In the genomic region with DNA sequence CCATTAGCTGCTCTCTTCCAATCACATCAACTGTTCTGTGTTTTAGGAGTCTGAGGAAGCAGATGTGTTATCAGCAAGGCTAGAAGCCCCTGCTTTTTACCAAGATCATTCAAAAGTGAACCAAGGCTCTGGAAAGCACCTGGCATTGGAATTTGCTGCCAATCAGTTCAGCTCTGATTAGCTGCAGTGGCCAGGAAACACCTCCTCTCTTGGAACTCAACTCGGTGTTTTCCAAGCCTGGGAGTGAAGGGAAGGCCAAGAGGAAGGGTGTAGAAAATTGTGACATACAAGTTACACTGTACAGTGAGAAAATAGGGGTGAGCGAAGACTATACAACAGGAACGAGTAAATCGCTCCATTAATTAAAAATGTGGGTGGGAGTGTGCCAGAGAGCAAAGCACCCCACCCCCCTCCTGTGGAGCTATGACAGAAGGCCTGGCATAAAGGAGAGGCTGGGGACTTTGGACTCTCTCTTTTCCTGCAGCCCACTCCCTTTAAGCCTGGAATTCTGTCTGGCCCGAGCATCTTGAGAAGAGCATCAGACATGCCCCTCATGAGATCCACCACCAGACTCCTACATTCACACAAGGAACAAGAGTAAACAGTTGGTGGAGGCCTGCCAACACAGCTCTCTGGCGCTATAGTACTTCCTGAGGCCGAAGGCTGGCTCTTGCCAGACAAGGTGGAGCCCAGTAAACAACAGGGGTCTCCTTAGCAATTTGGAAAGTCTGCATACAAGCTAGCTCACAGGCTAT, we compare ENCODE assay signal across 9 mouse cellular contexts.
A peak's percentile ranks its signal among the peaks of the same experiment; 100 is the strongest.
DNase-seq lines count a peak whose midpoint lies in the region; ATAC-seq lines count a peak whose summit lies in the region.
"Had no signal": no experiment of that assay in that cellular context is flagged by ENCODE, and none has a peak within 500 bp of the region (broad histone marks: within the 10 kb centered on the region; RNA-seq: fewer than 3 reads in every experiment).

No protein-coding gene starts in this region.

- H3K27me3 ChIP-seq in forebrain, embryonic 14.5 days (replicated peaks; ENCODE audit: control insufficient read depth, insufficient read depth, low read length), result no peaks in the 10 kb centered on the region
- no peaks in the 10 kb centered on the region for H3K27me3 ChIP-seq in midbrain, embryonic 16.5 days (ENCODE audit: control insufficient read depth, insufficient read depth, low read depth, low read length)

- WGBS in forebrain, embryonic 14.5 days, result 32% methylated on average over 7 of the region's 7 CpGs
- WGBS in midbrain, embryonic 16.5 days, result 73% methylated on average over 7 of the region's 7 CpGs

- peaks cover 15% of the 10 kb centered on the region; the same call in 1 of the 2 replicates for H3K4me1 ChIP-seq in forebrain, embryonic 14.5 days (ENCODE audit: control insufficient read depth, insufficient read depth, low read length)
- peaks cover 6% of the 10 kb centered on the region for H3K4me1 ChIP-seq in midbrain, embryonic 16.5 days (ENCODE audit: control insufficient read depth, insufficient read depth, low read length)

- no peak overlapping the region for H3K4me2 ChIP-seq in forebrain, embryonic 14.5 days (ENCODE audit: low read length)
- no peak overlapping the region for H3K4me2 ChIP-seq in midbrain, embryonic 16.5 days (ENCODE audit: low read length)

- H3K36me3 ChIP-seq in forebrain, embryonic 14.5 days (ENCODE audit: control insufficient read depth, insufficient read depth, low read length), result no peaks in the 10 kb centered on the region
- H3K36me3 ChIP-seq in midbrain, embryonic 16.5 days (ENCODE audit: control insufficient read depth, insufficient read depth, low read length), result no peaks in the 10 kb centered on the region

- H3K4me3 ChIP-seq in forebrain, embryonic 14.5 days (ENCODE audit: low read depth, low read length), result no peak overlapping the region
- no peak overlapping the region for H3K4me3 ChIP-seq in midbrain, embryonic 16.5 days (ENCODE audit: low read depth, low read length)
- H3K4me3 ChIP-seq: myocyte had no signal

- H3K27ac ChIP-seq in forebrain, embryonic 14.5 days (ENCODE audit: low read depth, low read length), result peak overlapping the region; percentile 22
- H3K27ac ChIP-seq in midbrain, embryonic 16.5 days (ENCODE audit: low read length), result peak overlapping the region; percentile 70

- H3K9me3 ChIP-seq in forebrain, embryonic 14.5 days (replicated peaks; ENCODE audit: control insufficient read depth, low read length), result no peaks in the 10 kb centered on the region
- no peaks in the 10 kb centered on the region for H3K9me3 ChIP-seq in midbrain, embryonic 16.5 days (replicated peaks; ENCODE audit: control insufficient read depth, low read length, poor library complexity, severe bottlenecking)

- peak; percentile 36 for DNase-seq in kidney, adult 11 months
- no peak for DNase-seq in kidney, adult 8-10 months
- DNase-seq in cerebellum, adult 18-20 months, result peak; percentile 29 to 46
- DNase-seq in forebrain, embryonic 14.5 days (ENCODE audit: low spot score), result peak; percentile 82
- DNase-seq in kidney, postnatal 36 days, result peak; percentile 40 to 65
- no peak for DNase-seq in adipocyte (ENCODE audit: low spot score)
- no peak for DNase-seq in embryo, embryonic 9.5 days (ENCODE audit: extremely low spot score)

- no peak overlapping the region for H3K9ac ChIP-seq in forebrain, embryonic 14.5 days (ENCODE audit: low read length)
- H3K9ac ChIP-seq in midbrain, embryonic 16.5 days (ENCODE audit: low read depth, low read length), result no peak overlapping the region

- ATAC-seq in forebrain, embryonic 14.5 days, result peak; percentile 63
- ATAC-seq in midbrain, embryonic 16.5 days, result peak; percentile 53

Comparison
In these comparisons a context has a peak if more than half of its experiments do, and no peak if none do; other contexts are left out.
1. DNase-seq: peak in kidney, adult 11 months (single experiment), cerebellum, adult 18-20 months (2 of 2), forebrain, embryonic 14.5 days (single experiment) and kidney, postnatal 36 days (2 of 2); none in kidney, adult 8-10 months (0 of 2), adipocyte (single experiment) and embryo, embryonic 9.5 days (single experiment).